Mouse (Mus musculus): Measurements from ENCODE around the gene Pth2r. TPM values are rescaled to one million over a fixed set of nuclear protein-coding genes. Genes with fewer than 3 reads are reported as not detected.

The Pth2r gene
- total and polyA plus RNA-seq, 3 experiments = not detected

DNA sequence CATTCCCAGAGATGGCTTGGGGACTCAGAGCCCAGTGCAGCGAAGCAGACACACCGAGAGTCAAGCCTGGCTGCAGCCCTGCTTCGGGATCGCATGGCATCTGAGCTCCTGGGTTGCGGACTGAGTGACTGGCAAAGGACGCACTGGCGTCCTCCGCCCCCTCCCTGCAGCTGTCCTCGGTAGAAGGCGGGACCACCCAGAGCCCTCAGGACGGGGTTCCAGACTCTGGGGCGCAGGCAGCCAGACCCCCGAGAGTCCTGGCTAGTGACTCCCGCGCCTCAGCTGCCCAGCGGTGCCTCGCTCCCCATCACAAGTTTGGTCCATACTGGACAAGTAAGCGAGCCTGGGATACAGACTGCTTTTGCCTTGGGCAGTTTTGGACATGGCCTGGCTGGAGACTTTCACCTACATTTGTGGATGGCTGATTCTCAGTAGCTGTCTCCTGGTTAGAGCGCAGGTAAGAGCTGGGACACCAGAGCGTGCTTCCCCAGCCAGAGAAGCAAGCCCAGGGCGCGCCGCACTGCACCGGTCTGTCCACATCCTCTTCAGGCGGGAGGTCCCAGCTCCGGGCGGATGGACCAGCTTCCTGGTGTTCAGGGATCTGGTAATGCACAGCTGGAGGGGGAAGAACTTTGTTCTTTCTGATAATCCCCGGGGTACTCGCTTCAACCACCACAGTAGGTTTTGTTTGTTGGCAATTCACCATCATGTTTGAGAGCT lies 29.5 kb downstream of the Pth2r start:
- TF ChIP-seq EP300 (IDR thresholded peaks at IDR 0.05; ENCODE audit: insufficient read depth, low read depth, low read length) = no peak
- TF ChIP-seq POLR2A (IDR thresholded peaks at IDR 0.05; ENCODE audit: insufficient read depth, low read depth, low read length) = no peak
- no peak for TF ChIP-seq CTCF (IDR thresholded peaks at IDR 0.05)
- Histone ChIP-seq H3K4me1 (ENCODE audit: control insufficient read depth, insufficient read depth, low read length) (no peaks in the 10 kb centered on the region), H3K79me2 (replicated peaks; ENCODE audit: control insufficient read depth, insufficient read depth, low read length) (no peaks in the 10 kb centered on the region), H3K27ac (no peak overlapping the region), H3K4me3 (no peak overlapping the region), H3K36me3 (ENCODE audit: control insufficient read depth, insufficient read depth, low read length) (no peaks in the 10 kb centered on the region), H3K9ac (ENCODE audit: low read depth, low read length) (no peak overlapping the region), H3K27me3 (ENCODE audit: control insufficient read depth, insufficient read depth, low read length) (no peaks in the 10 kb centered on the region; the same call in 1 of the 2 replicates)
- intact Hi-C loops (cut with DNase I) = loop anchor here (10.0 kb wide), 2 partner anchors 793 to 1343 kb away; no protein-coding TSS in a partner anchor
- DNase-seq = no peak
- WGBS = 2% methylated on average over 29 of the region's 29 CpGs

- Histone ChIP-seq H3K36me3 (ENCODE audit: control insufficient read depth, insufficient read depth, low read length) (no peaks in the 10 kb centered on the region), H3K9ac (ENCODE audit: low read depth, low read length) (no peak overlapping the region), H3K4me3 (no peak overlapping the region), H3K27me3 (ENCODE audit: control insufficient read depth, insufficient read depth, low read length) (no peaks in the 10 kb centered on the region; the same call in 1 of the 2 replicates), H3K27ac (no peak overlapping the region), H3K79me2 (replicated peaks; ENCODE audit: control insufficient read depth, insufficient read depth, low read length) (no peaks in the 10 kb centered on the region), H3K4me1 (ENCODE audit: control insufficient read depth, insufficient read depth, low read length) (no peaks in the 10 kb centered on the region)
- no peak for DNase-seq
- intact Hi-C loops (cut with DNase I) = loop anchor here (10.0 kb wide), 2 partner anchors 793 to 1343 kb away; no protein-coding TSS in a partner anchor
- WGBS = 9% methylated on average over 7 of the region's 7 CpGs
- TF ChIP-seq EP300 (IDR thresholded peaks at IDR 0.05; ENCODE audit: insufficient read depth, low read depth, low read length) (no peak), POLR2A (IDR thresholded peaks at IDR 0.05; ENCODE audit: insufficient read depth, low read depth, low read length) (no peak), CTCF (IDR thresholded peaks at IDR 0.05) (peak; percentile 65)
Measured at GRCm38 (mm10) chr1:65312118-65312517, 30.3 kb downstream of the Pth2r start.

GRCm38 (mm10) chr1:65312896-65313295 lies 31.0 kb downstream of the Pth2r start:
- 53% methylated on average over 2 of the region's 2 CpGs for WGBS
- TF ChIP-seq EP300 (IDR thresholded peaks at IDR 0.05; ENCODE audit: insufficient read depth, low read depth, low read length) (no peak), CTCF (IDR thresholded peaks at IDR 0.05) (no peak)
- Histone ChIP-seq H3K27ac (no peak overlapping the region), H3K27me3 (ENCODE audit: control insufficient read depth, insufficient read depth, low read length) (no peaks in the 10 kb centered on the region; the same call in 1 of the 2 replicates), H3K4me3 (no peak overlapping the region), H3K79me2 (replicated peaks; ENCODE audit: control insufficient read depth, insufficient read depth, low read length) (no peaks in the 10 kb centered on the region), H3K4me1 (ENCODE audit: control insufficient read depth, insufficient read depth, low read length) (no peaks in the 10 kb centered on the region), H3K9ac (ENCODE audit: low read depth, low read length) (no peak overlapping the region), H3K36me3 (ENCODE audit: control insufficient read depth, insufficient read depth, low read length) (no peaks in the 10 kb centered on the region)
- no peak for DNase-seq
- intact Hi-C loops (cut with DNase I) = loop anchor here (10.0 kb wide), 2 partner anchors 792 to 1342 kb away; no protein-coding TSS in a partner anchor

- H3K4me3 ChIP-seq = no peak overlapping the region
- H3K4me1 ChIP-seq (ENCODE audit: control insufficient read depth, insufficient read depth, low read length) = no peaks in the 10 kb centered on the region
- intact Hi-C loops (cut with DNase I) = loop anchor here (10.0 kb wide), 2 partner anchors 790 to 1340 kb away; no protein-coding TSS in a partner anchor
- TF ChIP-seq EP300 (IDR thresholded peaks at IDR 0.05; ENCODE audit: insufficient read depth, low read depth, low read length) (no peak), POLR2A (IDR thresholded peaks at IDR 0.05; ENCODE audit: insufficient read depth, low read depth, low read length) (no peak), CTCF (IDR thresholded peaks at IDR 0.05) (no peak)
- DNase-seq = no peak
- H3K27ac ChIP-seq = no peak overlapping the region
- 56% methylated on average over 13 of the region's 13 CpGs for WGBS
- no peaks in the 10 kb centered on the region for H3K79me2 ChIP-seq (replicated peaks; ENCODE audit: control insufficient read depth, insufficient read depth, low read length)
- H3K36me3 ChIP-seq (ENCODE audit: control insufficient read depth, insufficient read depth, low read length) = no peaks in the 10 kb centered on the region
- H3K27me3 ChIP-seq (ENCODE audit: control insufficient read depth, insufficient read depth, low read length) = no peaks in the 10 kb centered on the region; the same call in 1 of the 2 replicates
- no peak overlapping the region for H3K9ac ChIP-seq (ENCODE audit: low read depth, low read length)
Measured at GRCm38 (mm10) chr1:65314054-65315021, 32.5 kb downstream of the Pth2r start.

GRCm38 (mm10) chr1:65315022-65315407 lies 33.2 kb downstream of the Pth2r start:
- no peak for DNase-seq
- no peaks in the 10 kb centered on the region; the same call in 1 of the 2 replicates for H3K27me3 ChIP-seq (ENCODE audit: control insufficient read depth, insufficient read depth, low read length)
- no peaks in the 10 kb centered on the region for H3K4me1 ChIP-seq (ENCODE audit: control insufficient read depth, insufficient read depth, low read length)
- TF ChIP-seq POLR2A (IDR thresholded peaks at IDR 0.05; ENCODE audit: insufficient read depth, low read depth, low read length) (no peak), EP300 (IDR thresholded peaks at IDR 0.05; ENCODE audit: insufficient read depth, low read depth, low read length) (no peak), CTCF (IDR thresholded peaks at IDR 0.05) (no peak)
- no peak overlapping the region for H3K27ac ChIP-seq
- WGBS = 77% methylated on average over 8 of the region's 8 CpGs
- H3K79me2 ChIP-seq (replicated peaks; ENCODE audit: control insufficient read depth, insufficient read depth, low read length) = no peaks in the 10 kb centered on the region
- no peak overlapping the region for H3K9ac ChIP-seq (ENCODE audit: low read depth, low read length)
- no peaks in the 10 kb centered on the region for H3K36me3 ChIP-seq (ENCODE audit: control insufficient read depth, insufficient read depth, low read length)
- no peak overlapping the region for H3K4me3 ChIP-seq
- intact Hi-C loops (cut with DNase I) = loop anchor here (10.0 kb wide), 2 partner anchors 790 to 1340 kb away; no protein-coding TSS in a partner anchor

All from heart, adult 2 months (tissue).